Mouse (Mus musculus) thymus, postnatal 14 days (tissue): Measurements from ENCODE around the gene 2310057N15Rik.
"Not testable (repeated sequence)": the region's sequence is repeated elsewhere in the genome, so short reads cannot be mapped to it uniquely, and the experiment has no call there.

Experiments used
- DNase-seq: peaks from one replicate; pipeline ENCODE4 v3.0.0; 2021

The 2310057N15Rik gene

DNA sequence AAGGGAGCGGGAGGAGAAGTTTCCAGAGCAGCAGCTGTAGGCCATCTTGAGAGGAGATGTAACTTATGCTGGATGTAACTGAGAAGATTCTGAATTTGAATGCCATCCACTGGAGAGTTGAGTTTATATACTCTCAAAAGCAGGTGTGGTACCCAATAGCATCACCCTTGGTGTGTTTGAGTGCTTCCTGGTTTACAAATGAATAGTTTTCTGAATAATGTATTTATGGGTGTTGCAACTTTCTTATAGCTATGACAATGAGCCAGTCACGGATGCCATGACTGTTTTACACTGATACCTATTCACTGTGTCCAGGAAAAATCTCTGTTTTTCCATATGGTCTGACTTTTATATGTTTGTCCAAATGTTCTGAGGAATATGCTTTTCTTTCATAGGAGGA is at the start of gene 2310057N15Rik:
TSS of gene 2310057N15Rik (minus strand) at position 101 of the 400 bp plus-strand sequence.
- no peak for DNase-seq

DNA sequence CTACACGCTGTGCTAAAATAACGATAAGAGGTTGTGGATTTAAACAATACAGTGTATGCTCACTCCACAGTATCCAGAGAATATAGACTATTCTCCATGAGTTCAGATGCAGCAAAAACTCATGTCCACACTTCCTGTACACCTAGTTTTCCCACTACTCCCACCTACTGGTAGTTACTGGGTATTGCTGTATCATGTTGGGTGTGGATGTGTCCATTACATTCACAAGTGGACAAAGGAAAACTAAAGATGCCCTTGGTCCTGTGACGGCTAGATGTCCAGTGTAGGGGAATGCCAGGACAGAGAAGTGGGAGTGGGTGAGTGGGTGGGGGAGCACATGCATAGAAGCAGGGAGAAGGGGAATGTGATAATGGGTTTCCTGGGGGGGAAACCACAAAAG is 49.7 kb upstream of the 2310057N15Rik start:
- DNase-seq, result peak; percentile 10

DNA sequence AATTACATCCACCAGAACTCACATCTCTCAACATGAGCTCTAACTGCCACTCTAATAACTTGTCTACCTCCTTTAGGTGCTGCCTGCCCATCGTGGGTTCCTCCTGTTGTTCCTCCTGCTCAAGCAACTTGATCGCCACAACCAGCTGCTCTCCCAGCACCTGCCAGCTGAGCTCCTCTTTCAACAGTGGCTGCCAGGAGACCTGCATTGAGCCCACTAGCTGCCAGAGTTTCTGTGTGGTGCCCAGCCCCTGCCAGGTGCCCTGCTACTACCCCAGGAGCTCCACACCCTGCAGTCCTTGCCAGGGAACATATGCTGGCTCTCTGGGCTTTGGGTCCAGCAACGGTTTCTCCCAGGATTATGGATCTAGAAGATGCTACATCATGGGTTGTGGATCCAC is 46.1 kb upstream of the 2310057N15Rik start, which contains the start of gene Krtap15:
TSS of gene Krtap15 (plus strand) at position 150 of the 400 bp plus-strand sequence.
- DNase-seq, result no peak

DNA sequence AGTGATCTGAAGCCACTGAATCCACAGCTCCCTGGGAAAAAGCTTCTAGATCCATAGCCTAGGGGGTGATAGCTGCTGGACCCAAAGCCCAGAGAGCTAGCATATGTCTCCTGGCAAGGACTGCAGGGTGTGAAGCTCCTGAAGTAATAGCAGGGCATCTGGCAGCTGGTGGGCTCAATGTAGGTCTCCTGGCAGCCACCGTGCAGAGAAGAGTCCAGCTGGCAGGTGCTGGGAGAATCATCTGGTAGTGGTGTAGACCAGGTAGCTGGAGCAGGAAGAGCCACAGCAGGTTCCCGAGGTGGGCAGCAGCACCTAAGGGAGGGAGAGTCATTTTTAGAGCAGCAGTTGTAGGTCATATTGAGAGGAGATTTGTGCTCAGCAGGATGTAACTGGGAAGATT is 37.8 kb upstream of the 2310057N15Rik start, which contains the start of gene Gm20741:
TSS of gene Gm20741 (minus strand) at position 394 of the 400 bp plus-strand sequence.
- no peak for DNase-seq

DNA sequence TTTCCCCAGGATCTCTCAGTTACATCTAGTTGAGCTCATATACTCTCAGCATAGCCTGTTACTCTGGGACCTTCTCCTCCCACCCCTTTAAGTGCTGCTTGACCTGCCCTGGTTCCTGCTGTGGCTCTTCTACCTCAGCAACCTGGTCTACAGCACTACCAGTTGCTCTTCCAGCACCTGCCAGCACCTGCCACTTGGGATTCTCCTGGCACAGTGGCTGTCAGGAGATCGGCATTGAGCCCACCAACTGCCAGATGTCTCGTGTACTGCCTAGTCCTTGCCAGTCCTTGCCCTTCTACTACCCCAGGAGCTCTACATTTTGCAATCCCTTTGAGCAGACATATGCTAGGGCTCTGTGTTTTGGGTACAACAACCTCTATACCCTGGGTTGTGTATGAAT is 12.8 kb upstream of the 2310057N15Rik start:
- no peak for DNase-seq

DNA sequence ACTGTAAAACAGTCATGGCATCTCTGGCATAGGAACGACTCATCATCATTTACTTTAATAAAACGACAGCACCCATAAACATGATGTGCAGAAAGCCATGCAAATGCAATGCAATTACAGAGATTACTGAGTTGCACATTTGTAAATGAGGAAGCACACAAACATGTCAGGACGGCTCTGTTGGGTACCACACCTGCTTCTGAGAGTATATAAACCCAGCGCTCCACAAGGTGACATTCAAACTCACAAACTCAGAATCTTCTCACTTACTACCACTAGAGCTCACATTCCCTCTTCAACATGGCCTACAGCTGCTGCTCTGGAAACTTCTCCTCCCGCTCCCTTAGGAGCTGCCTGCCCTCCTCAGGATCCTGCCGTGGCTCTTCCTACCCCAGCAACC is 3.6 kb upstream of the 2310057N15Rik start, which contains the start of gene Gm5965:
TSS of gene Gm5965 (plus strand) at position 301 of the 400 bp plus-strand sequence.
- no peak for DNase-seq

DNA sequence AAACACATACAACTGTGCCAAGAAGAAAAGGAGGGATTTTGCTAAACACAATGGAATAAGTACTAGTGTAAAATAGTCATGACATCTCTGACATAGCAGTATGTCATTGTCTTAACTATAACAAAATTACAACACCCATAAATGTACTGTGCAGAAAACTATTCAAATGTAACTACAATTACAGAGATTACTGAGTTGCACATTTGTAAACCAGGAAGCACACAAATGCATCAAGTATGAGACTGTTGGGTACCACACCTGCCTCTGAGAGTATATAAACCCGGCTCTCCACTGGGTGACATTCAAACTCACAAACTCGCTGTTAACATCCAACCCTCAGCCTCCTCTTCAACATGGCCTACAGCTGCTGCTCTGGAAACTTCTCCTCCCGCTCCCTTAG is 15.5 kb downstream of the 2310057N15Rik start, which contains the start of gene 2310034C09Rik:
TSS of gene 2310034C09Rik (plus strand) at position 301 of the 400 bp plus-strand sequence.
- DNase-seq, result not testable (repeated sequence)

DNA sequence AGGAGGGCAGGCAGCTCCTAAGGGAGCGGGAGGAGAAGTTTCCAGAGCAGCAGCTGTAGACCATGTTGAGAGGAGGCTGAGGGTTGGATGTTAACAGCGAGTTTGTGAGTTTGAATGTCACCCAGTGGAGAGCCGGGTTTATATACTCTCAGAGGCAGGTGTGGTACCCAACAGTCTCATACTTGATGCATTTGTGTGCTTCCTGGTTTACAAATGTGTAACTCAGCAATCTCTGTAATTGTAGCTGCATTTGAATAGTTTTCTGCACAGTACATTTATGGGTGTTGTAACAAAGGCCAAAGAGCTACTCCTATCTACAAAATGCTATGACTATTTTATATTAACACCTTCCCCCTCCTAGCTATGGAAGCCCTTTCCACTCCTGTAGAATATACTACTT is 22.5 kb downstream of the 2310057N15Rik start, which contains the start of gene Krtap13:
TSS of gene Krtap13 (minus strand) at position 101 of the 400 bp plus-strand sequence.
- DNase-seq, result not testable (repeated sequence)

DNA sequence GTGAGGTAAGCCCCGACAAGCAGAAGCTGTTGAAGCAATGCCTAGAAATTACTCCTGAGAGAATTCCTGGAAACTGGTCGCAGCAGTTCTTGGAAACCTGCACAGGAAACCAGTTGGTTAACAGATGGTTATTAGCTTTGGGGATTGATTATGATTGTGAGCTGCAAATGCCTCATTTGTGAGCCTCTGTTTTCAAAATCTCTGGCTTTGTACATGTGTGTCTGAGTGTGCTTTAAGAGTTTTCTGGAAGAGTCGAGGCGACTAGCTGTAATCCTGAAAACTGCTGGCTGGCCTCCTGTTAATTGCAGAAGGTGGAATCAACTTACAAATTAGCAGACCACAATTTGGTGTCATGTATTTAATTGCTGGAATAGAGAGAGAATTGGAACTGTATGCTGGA is 26.1 kb downstream of the 2310057N15Rik start:
- no peak for DNase-seq

DNA sequence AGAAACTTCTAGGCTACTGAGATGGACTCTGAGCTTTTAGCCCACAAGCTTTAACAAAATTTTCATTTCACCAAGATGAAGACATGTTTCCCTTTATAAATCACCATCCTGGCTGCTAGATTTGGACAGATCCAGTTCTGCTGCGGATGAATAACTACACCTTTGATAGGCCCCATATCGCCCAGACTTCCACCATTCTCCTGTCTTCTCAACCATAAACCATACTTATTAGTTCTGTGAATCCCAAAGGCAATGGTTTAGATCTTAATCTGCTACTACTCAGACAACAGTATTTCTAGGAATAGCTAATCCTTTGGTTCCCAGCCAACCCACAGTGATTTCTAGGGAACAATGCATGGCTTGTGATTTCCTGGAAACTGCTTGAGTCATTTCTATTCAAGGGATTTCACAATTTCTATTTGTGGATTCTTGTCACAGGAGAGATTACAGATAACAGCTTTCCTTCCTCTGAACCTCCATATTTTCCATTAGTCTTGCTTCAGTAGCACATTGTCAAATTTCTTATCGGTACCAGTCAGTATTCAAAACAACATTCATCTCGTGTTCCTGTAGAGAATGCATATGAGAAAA is 29.2 kb downstream of the 2310057N15Rik start:
- no peak for DNase-seq

DNA sequence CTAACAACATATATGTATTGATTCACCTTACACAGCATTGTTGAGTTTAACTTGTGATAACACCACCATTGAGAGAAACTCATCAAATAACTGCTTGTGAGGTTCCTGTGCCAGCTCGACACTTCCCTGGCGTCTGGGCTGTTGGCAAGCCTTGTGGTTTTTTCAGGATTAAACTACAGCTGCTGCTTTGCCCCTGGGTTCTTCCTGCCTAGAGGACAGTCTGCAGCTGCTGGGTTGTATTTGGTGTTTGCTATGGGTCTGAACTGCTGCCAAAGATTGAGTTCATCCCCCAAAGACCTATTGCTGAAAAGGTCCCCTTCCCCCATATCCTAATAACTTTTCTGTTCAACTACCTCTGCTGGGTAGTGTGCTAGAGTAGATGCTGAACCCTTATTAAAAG is 38.6 kb downstream of the 2310057N15Rik start:
- DNase-seq, result no peak

DNA sequence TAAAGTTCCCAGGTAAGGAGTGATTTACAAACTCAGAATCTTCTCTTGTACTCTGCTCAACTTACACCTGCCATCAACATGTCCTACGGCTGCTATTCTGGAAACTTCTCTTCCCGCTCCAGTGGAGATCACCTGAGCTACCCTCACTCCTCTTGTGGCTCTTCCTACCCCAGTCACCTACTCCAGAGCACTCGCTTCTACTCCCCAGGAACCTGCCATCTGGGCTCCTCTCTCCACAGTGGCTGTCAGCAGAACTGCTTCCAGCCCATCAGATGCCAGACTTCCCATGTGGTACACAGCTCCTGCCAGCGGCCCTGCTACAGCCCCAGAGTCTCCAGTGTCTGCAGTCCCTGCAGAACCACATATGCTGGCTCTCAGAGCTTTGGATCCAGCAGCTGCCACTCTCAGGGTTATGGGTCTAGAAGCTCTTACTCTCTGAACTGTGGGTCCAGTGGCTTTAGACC is 45.2 kb downstream of the 2310057N15Rik start, which contains the start of gene Krtap13-1:
TSS of gene Krtap13-1 (plus strand) at position 51 of the 464 bp plus-strand sequence.
- DNase-seq, result no peak
